Mouse (Mus musculus): ENCODE data around the gene Tagln2. TPM values are rescaled to one million over a fixed set of nuclear protein-coding genes. Genes with fewer than 3 reads are reported as not detected.
A peak's percentile ranks its signal among the peaks of the same experiment; 100 is the strongest.

Gene Tagln2
- polyA plus RNA-seq, 1 experiment from 2014 or later, result 351 TPM

GRCm38 (mm10) chr1:172489585-172490250 is 10.1 kb upstream of the Tagln2 start:
- Histone ChIP-seq H3K4me3 (peak overlapping the region; percentile 38), H3K27ac (ENCODE audit: poor library complexity, severe bottlenecking) (no peak overlapping the region), H3K9ac (peak overlapping the region; percentile 54; the same call in 1 of the 2 replicates), H3K9me3 (replicated peaks) (no peaks in the 10 kb centered on the region), H3K27me3 (replicated peaks) (0 out of 2 replicates have a peak, but pooled peaks cover 13% of the 10 kb centered on the region), H3K36me3 (no peaks in the 10 kb centered on the region), H3K4me2 (peak overlapping the region; percentile 69), H3K4me1 (replicated peaks) (peaks cover 13% of the 10 kb centered on the region)
- 46% methylated on average over 12 of the region's 12 CpGs for WGBS
- ATAC-seq (ENCODE audit: insufficient number of reproducible peaks, low FRiP score), result peak; percentile 6; the same call in 1 of the 2 replicates

- peaks cover 13% of the 10 kb centered on the region for H3K4me1 ChIP-seq (replicated peaks)
- H3K9ac ChIP-seq, result peak overlapping the region; percentile 54
- WGBS, result 5% methylated on average over 10 of the region's 10 CpGs
- peak overlapping the region; percentile 38 for H3K4me3 ChIP-seq
- H3K27me3 ChIP-seq (replicated peaks), result peaks cover 17% of the 10 kb centered on the region; the same call in 1 of the 2 replicates
- no peaks in the 10 kb centered on the region for H3K36me3 ChIP-seq
- H3K9me3 ChIP-seq (replicated peaks), result no peaks in the 10 kb centered on the region
- no peak overlapping the region for H3K27ac ChIP-seq (ENCODE audit: poor library complexity, severe bottlenecking)
- H3K4me2 ChIP-seq, result peak overlapping the region; percentile 69
- ATAC-seq (ENCODE audit: insufficient number of reproducible peaks, low FRiP score), result peak; percentile 66
Measured at GRCm38 (mm10) chr1:172490261-172490661, 9.6 kb upstream of the Tagln2 start.

- Histone ChIP-seq H3K27me3 (replicated peaks) (peaks cover 18% of the 10 kb centered on the region; the same call in 1 of the 2 replicates), H3K4me1 (replicated peaks) (peaks cover 10% of the 10 kb centered on the region), H3K9ac (no peak overlapping the region), H3K9me3 (replicated peaks) (no peaks in the 10 kb centered on the region), H3K4me3 (no peak overlapping the region), H3K36me3 (0 out of 2 replicates have a peak, but pooled peaks cover 5% of the 10 kb centered on the region), H3K4me2 (no peak overlapping the region), H3K27ac (ENCODE audit: poor library complexity, severe bottlenecking) (no peak overlapping the region)
- no peak for ATAC-seq (ENCODE audit: insufficient number of reproducible peaks, low FRiP score)
- 87% methylated on average over 8 of the region's 8 CpGs for WGBS
Measured at GRCm38 (mm10) chr1:172492047-172492446, 7.8 kb upstream of the Tagln2 start.

GRCm38 (mm10) chr1:172493516-172493915 is 6.3 kb upstream of the Tagln2 start:
- no peak for ATAC-seq (ENCODE audit: insufficient number of reproducible peaks, low FRiP score)
- no peak overlapping the region for H3K4me3 ChIP-seq
- H3K4me1 ChIP-seq (replicated peaks), result peaks cover 14% of the 10 kb centered on the region
- WGBS, result 49% methylated on average over 6 of the region's 6 CpGs
- H3K9me3 ChIP-seq (replicated peaks), result no peaks in the 10 kb centered on the region
- no peak overlapping the region for H3K27ac ChIP-seq (ENCODE audit: poor library complexity, severe bottlenecking)
- H3K27me3 ChIP-seq (replicated peaks), result peaks cover 20% of the 10 kb centered on the region; the same call in 1 of the 2 replicates
- H3K9ac ChIP-seq, result no peak overlapping the region
- no peak overlapping the region for H3K4me2 ChIP-seq
- H3K36me3 ChIP-seq, result 0 out of 2 replicates have a peak, but pooled peaks cover 5% of the 10 kb centered on the region

GRCm38 (mm10) chr1:172496030-172496429 is 3.8 kb upstream of the Tagln2 start:
- H3K9me3 ChIP-seq (replicated peaks), result no peaks in the 10 kb centered on the region
- no peak overlapping the region for H3K9ac ChIP-seq
- ATAC-seq (ENCODE audit: insufficient number of reproducible peaks, low FRiP score), result no peak
- peaks cover 16% of the 10 kb centered on the region; the same call in 1 of the 2 replicates for H3K27me3 ChIP-seq (replicated peaks)
- 0 out of 2 replicates have a peak, but pooled peaks cover 5% of the 10 kb centered on the region for H3K36me3 ChIP-seq
- peaks cover 12% of the 10 kb centered on the region; the same call in 1 of the 2 replicates for H3K4me1 ChIP-seq (replicated peaks)
- WGBS, result 75% methylated on average over 17 of the region's 17 CpGs
- H3K27ac ChIP-seq (ENCODE audit: poor library complexity, severe bottlenecking), result no peak overlapping the region
- H3K4me3 ChIP-seq, result no peak overlapping the region
- no peak overlapping the region for H3K4me2 ChIP-seq

- no peak overlapping the region for H3K9ac ChIP-seq
- H3K9me3 ChIP-seq (replicated peaks), result no peaks in the 10 kb centered on the region
- H3K4me1 ChIP-seq (replicated peaks), result peaks cover 21% of the 10 kb centered on the region
- WGBS, result 60% methylated on average over 10 of the region's 10 CpGs
- peaks cover 16% of the 10 kb centered on the region; the same call in 1 of the 2 replicates for H3K27me3 ChIP-seq (replicated peaks)
- no peak overlapping the region for H3K4me2 ChIP-seq
- H3K36me3 ChIP-seq, result 0 out of 2 replicates have a peak, but pooled peaks cover 5% of the 10 kb centered on the region
- ATAC-seq (ENCODE audit: insufficient number of reproducible peaks, low FRiP score), result no peak
- no peak overlapping the region for H3K4me3 ChIP-seq
- H3K27ac ChIP-seq (ENCODE audit: poor library complexity, severe bottlenecking), result no peak overlapping the region
Measured at GRCm38 (mm10) chr1:172497428-172497827, 2.4 kb upstream of the Tagln2 start.

GRCm38 (mm10) chr1:172500451-172501370 is 864 bp downstream of the Tagln2 start:
- Histone ChIP-seq H3K36me3 (peaks cover 15% of the 10 kb centered on the region), H3K27ac (ENCODE audit: poor library complexity, severe bottlenecking) (peak overlapping the region; percentile 86), H3K4me1 (replicated peaks) (peaks cover 54% of the 10 kb centered on the region), H3K27me3 (replicated peaks) (peaks cover 9% of the 10 kb centered on the region; the same call in 1 of the 2 replicates), H3K4me2 (peak overlapping the region; percentile 77), H3K4me3 (peak overlapping the region; percentile 67), H3K9ac (peak overlapping the region; percentile 84), H3K9me3 (replicated peaks) (no peaks in the 10 kb centered on the region)
- ATAC-seq (ENCODE audit: insufficient number of reproducible peaks, low FRiP score), result peak; percentile 61
- WGBS, result under 1% methylated on average over 56 of the region's 56 CpGs

GRCm38 (mm10) chr1:172501371-172502144 is 1.7 kb downstream of the Tagln2 start:
- Histone ChIP-seq H3K9ac (peak overlapping the region; percentile 84), H3K36me3 (peaks cover 19% of the 10 kb centered on the region), H3K27ac (ENCODE audit: poor library complexity, severe bottlenecking) (peak overlapping the region; percentile 86), H3K4me2 (peak overlapping the region; percentile 77), H3K9me3 (replicated peaks) (no peaks in the 10 kb centered on the region), H3K27me3 (replicated peaks) (peaks cover 4% of the 10 kb centered on the region; the same call in 1 of the 2 replicates), H3K4me1 (replicated peaks) (peaks cover 61% of the 10 kb centered on the region), H3K4me3 (peak overlapping the region; percentile 67)
- 22% methylated on average over 13 of the region's 13 CpGs for WGBS
- ATAC-seq (ENCODE audit: insufficient number of reproducible peaks, low FRiP score), result peak; percentile 27

- peak overlapping the region; percentile 67 for H3K4me3 ChIP-seq
- peak overlapping the region; percentile 84 for H3K9ac ChIP-seq
- H3K4me1 ChIP-seq (replicated peaks), result peaks cover 67% of the 10 kb centered on the region
- H3K27me3 ChIP-seq (replicated peaks), result peaks cover 4% of the 10 kb centered on the region; the same call in 1 of the 2 replicates
- 32% methylated on average over 13 of the region's 13 CpGs for WGBS
- no peaks in the 10 kb centered on the region for H3K9me3 ChIP-seq (replicated peaks)
- H3K36me3 ChIP-seq, result peaks cover 27% of the 10 kb centered on the region
- ATAC-seq (ENCODE audit: insufficient number of reproducible peaks, low FRiP score), result no peak
- H3K4me2 ChIP-seq, result peak overlapping the region; percentile 77
- H3K27ac ChIP-seq (ENCODE audit: poor library complexity, severe bottlenecking), result peak overlapping the region; percentile 86
Measured at GRCm38 (mm10) chr1:172502145-172503110, 2.6 kb downstream of the Tagln2 start.
